Mouse (Mus musculus) yolk sac, embryonic 10.5 days (tissue): ENCODE measurements at regions not wholly inside any gene's neighbourhood (a gene's known extent, or its start where the extent isn't known, plus 50 kb on each side); places are given as distances from the start of the nearest gene placed in this dataset.

ENCODE experiments used
- DNase-seq: peaks from one replicate; pipeline ENCODE4 v3.0.0-alpha.2; 2017; ENCODE audit warnings: low spot score

GRCm38 (mm10) chr1:169439621-169440020 is 91.6 kb downstream of the Nuf2 start:
- DNase-seq: no peak

DNA sequence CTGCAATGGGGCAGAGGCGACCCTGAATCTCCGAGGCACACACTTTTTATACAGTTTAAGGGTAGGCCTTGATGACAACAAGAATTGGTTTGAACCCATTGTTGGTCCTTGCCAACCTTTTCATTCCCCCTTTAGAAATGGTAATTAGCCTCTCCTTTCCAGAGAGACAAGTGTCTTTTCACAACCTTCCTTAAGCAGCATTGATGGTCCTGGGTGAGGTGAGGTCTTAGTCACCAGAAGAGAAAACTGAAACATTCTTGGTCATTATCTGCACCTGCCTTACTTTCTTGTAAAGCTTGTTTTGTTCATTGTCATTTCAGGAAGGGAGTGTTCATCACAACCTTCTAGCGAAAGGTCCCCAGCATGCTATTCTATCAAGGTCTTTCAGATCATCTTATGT is 93.3 kb downstream of the Nuf2 start:
- no peak for DNase-seq

- DNase-seq: no peak
These were observed 108.9 kb downstream of the Nuf2 start for GRCm38 (mm10) chr1:169422408-169422807.

DNA sequence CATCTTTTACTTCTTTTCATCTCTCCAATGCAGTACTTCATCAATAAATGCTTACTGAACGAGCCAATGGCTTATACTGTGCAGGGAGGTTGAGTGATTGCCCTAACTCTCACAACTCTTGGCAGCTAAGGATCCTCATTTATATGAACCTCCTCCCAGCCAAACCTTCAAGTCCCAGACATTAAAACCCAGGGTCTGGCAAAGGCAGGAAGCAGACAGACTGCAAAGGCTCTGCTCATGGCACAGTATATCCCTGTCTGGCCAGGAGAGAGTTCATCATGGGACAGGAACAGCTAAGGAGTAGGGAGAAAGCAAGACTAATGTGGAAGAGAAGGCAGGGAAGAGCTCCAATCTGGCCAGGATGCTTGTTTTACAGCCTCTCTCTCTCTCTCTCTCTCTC is 109.6 kb downstream of the Nuf2 start:
- no peak for DNase-seq

DNA sequence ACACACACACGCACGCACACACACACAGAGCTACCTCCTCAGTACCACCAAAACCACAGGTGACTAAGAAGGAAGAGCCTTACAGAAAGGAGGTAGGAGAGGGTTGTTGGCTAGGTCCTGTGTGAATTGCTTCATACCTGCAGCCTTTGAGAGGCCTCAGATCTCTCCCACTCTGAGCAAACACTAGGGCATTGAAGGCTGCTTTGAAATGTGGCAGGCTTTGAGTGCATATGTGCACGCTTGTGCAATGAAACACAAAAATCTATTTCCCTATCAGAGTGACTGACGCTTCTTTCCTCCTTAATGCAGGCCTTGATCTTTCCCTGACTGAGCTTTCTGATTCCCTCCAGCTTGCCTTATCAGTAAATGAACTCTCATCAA is 112.6 kb downstream of the Nuf2 start:
- DNase-seq: no peak

- no peak for DNase-seq
These were observed 113.1 kb downstream of the Nuf2 start for GRCm38 (mm10) chr1:169417979-169418664.

GRCm38 (mm10) chr1:169416701-169417100 is 114.6 kb downstream of the Nuf2 start:
- no peak for DNase-seq

DNA sequence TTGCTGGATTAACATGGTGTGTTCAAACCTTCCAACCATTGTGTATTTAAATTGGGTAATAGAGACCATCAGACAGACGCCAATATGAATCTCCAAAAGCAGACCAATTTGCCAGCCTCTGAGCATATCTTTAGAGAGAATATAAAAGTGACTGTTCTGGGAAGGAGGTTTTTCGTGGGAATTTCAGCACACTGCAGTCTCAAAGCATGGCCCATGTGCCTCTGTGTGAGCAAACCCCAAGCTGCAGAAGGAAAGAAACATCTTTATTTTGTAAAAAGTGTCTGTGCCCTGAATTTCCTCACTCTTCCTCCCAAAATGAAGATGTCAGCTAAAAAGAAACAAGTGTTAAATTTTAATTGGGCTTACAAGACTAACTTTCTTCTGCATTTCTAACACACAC is 123.1 kb downstream of the Nuf2 start:
- DNase-seq: no peak

DNA sequence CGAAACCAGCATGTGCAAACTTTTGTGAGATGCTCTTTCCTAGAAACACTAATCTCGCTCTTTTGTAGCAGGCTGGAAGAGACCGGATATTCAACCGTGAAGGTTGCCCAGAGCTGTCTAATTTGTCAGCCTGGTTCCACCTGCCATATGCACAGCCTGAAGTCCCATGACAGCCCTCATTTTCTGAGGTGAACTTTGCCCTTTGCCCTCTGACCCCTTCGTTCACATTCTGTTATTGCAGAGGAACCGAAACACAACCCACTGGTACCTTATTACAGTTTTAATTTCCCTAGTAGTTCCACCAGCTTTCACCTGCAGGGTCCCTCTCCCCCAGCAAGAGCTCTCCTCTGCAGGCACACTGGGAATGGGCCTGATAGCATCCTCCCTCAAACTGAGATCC is 130.4 kb downstream of the Nuf2 start:
- no peak for DNase-seq

DNA sequence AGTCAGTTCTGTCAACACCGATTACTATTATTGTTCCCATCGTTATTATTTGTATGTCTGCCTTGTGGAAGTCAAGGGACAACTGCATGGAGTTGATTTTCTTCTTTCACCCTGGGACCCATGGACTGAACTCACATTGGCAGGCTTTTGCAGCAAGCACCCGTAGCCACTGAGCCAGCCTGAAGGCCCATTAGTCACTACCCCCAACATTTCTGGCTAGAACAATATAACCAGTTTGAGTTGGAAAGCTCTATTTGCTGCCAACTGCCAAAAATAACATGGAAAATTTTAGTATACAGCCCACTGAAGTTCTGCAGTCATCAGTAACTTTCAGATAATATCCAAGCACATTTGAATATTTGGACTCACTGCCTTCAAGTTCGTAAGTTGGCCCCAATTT is 133.9 kb downstream of the Nuf2 start:
- no peak for DNase-seq

GRCm38 (mm10) chr1:169387056-169387455 is 144.2 kb downstream of the Nuf2 start:
- DNase-seq: no peak

DNA sequence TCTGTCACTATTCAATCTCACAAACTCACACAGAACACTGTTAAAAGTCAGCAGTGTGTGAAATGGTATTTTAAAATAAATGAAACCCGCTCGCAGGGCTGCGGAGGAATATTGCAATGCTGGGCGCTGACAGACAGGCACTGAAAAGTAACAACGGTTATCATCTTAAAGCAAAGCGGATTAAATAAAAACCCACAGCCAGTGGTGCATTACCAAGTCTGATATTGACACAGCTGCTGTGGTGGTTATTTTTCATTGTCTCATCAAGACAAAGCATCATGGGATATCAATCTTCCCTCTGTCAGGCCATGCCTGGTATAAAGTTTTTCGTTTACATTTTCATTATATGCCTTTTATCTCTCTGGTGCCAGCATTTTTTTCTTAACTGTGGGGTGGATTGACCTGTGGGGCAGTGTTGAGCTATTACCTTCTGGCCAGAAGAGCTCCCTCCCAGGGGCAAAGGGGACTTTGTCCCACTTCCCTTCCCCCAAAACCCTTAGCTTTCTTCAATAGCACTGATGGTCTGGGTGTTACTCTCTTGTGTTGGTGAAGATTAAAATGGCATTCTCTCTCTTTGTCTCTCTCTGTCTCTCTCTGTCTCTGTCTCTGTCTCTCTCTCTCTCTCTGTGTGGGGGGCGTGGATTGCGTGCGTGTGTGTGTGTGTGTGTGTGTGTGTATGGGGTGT is 145.4 kb downstream of the Nuf2 start:
- DNase-seq: no peak

GRCm38 (mm10) chr1:169374686-169375085 is 156.6 kb downstream of the Nuf2 start:
- no peak for DNase-seq

DNA sequence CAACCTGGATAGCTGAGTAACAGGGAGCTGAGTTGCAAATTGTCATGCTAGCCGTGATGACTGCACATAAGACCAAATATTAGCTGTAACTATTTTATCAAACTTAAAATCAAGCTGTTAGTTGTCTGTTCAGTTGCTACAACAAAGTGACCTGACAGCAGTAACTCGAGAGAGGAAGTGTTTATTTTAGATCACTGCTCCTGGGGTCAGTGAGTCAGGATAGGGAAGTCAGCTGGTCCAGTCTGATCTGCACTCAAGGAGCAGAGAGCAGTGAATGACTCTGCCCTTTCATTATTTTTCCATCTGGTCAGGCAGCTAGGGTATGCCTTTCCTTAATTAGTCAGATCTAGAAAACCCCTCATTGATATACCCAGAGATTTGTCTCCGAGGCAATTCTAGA is 162.5 kb downstream of the Nuf2 start:
- DNase-seq: no peak

DNA sequence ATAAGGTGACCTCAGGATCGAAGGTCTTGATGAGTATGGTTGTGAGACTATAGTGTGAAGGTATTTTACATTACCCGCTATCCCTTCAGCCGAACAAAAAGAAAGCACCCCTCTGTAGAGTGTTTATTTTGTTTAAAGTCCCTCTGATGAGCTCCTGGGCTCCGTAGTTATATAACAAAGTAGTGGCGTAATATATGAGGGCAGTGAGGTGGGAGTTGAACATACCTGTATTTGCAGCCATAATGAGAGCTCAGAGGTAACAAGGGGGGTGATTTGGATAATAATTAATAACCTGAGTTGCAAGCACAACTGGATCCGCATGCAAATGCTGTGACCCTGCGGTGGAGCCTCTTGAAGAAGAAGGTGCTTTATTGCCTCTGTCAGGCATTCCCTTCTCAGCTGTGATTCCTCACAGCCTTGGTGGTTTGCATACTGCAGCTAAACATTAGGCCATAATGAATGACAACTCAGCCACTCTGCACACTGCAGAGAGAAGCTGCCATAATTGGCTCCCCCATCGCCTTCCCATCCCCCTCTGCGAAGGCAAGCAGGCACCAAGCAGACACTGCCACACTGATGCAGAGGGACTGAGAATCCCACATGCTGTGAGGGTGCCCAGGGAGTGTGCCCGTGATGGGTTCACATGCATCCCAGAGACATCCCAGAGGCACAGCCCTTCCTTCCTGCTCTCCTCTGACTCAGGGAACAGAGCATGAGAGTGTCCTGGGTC is 163.3 kb downstream of the Nuf2 start:
- no peak for DNase-seq

GRCm38 (mm10) chr1:169367316-169367715 is 163.9 kb downstream of the Nuf2 start:
- no peak for DNase-seq

GRCm38 (mm10) chr1:169362564-169362963 is 168.7 kb downstream of the Nuf2 start:
- no peak for DNase-seq

- DNase-seq: no peak
These were observed 173.5 kb downstream of the Nuf2 start for GRCm38 (mm10) chr1:169357652-169358241.

DNA sequence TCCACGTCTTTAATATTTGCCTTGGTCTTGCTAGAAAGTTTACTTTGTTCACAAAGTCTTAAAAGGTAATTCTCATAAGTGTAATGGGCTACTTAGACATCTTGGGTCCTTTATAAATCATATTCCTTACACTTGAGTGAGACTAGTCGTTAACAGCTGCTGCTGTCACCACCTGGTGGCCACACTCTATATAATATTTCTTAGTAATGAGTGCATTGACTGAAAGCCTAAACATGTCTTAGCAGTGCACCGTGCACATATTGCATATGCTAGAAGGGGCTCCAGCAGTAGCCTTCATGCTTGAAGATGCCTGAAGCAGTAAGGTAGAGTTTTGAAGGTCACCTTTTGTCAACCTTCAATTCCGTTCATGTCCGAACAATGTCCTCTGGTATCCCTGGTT is 177.2 kb downstream of the Nuf2 start:
- DNase-seq: no peak

GRCm38 (mm10) chr1:169347692-169348091 is 183.6 kb downstream of the Nuf2 start:
- DNase-seq: no peak

DNA sequence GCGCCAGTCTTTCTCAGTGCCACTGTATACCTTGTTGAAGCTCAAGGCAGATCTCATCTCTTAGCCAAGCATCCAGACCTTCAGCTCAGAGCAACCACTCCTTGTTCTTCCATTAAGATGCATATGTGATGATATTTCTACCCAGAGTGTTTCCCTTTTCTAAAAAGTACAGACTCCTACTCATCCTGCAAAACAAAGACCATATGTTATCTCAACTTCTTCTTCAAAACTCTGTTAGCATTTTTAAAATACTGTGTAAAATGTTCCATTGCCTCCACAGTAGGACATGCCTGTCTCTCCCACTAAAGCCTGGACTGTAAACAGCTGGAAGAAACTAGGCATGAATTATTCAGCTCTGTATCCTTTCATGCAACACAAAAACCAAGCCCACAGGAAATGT is 184.4 kb downstream of the Nuf2 start:
- DNase-seq: no peak

DNA sequence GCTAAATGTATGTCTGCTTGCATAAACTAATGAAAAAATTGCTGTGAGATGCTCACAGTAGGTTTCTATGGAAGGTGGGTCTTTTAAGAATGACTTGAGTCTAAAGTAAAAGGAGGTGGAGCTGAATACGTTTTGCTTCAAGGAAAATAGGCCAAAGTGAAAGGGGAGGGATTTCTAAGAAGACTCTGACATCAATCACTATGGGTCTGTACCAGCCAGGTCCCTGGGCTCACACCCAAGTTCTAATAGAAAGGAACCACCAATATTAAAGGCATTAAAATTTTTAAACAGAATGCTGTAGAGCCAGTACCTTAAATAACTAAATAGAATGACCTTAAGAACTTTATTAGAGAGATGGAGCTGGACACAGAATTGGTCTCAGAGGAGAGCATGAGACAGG is 190.1 kb downstream of the Nuf2 start:
- DNase-seq: no peak

DNA sequence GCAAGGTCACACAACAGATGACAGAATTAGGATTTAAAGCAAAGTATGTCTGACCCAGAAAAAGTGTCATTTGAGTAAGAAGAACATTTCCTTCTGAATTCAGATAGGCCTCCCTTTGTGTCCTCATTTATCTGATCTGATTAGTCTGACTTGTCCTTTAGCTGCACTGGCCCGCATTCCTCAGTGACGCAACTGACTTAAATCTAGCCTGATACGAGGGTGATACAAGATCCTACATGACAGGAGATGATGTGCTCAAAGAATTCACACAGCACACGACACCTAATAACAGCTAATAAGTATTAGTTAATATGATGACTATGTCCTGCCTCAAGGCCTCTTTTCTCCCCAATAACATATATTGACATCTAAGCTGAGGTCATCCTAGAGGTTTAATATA is 192.8 kb downstream of the Nuf2 start:
- no peak for DNase-seq
